Mouse (Mus musculus): ENCODE measurements around the gene Tnk2. TPM values are rescaled to one million over a fixed set of nuclear protein-coding genes. Genes with fewer than 3 reads are reported as not detected.

Tnk2 gene
- polyA plus RNA-seq, 1 experiment from 2014 or later = 10.7 TPM

DNA sequence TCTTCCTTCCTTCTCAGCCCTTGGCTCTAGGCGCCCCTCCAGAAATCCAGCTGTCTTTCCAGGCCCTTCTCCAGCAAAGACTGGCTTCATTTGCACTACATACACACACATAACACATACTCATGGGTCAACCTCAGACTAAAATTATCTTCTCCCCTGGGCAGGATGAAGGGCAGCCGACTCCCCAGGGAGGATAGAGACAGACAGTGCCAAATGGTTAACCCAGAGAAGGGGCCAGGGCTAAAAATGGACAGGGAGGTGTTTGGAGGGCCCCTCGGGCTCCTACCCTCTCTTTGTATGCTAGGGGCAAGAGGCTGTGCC lies 23.8 kb downstream of the Tnk2 start:
- ATAC-seq (ENCODE audit: low FRiP score, low TSS enrichment) = no peak
- H3K27me3 ChIP-seq (ENCODE audit: control insufficient read depth, insufficient read depth, low read length) = no peaks in the 10 kb centered on the region
- no peak overlapping the region for H3K4me2 ChIP-seq (replicated peaks; ENCODE audit: low read depth, low read length)
- H3K9ac ChIP-seq (ENCODE audit: low read depth, low read length) = no peak overlapping the region
- WGBS = 63% methylated on average over 3 of the region's 3 CpGs
- H3K4me3 ChIP-seq (ENCODE audit: low read length) = no peak overlapping the region
- peaks cover 9% of the 10 kb centered on the region; the same call in 1 of the 2 replicates for H3K4me1 ChIP-seq (ENCODE audit: control insufficient read depth, insufficient read depth, low read length)
- H3K27ac ChIP-seq (ENCODE audit: low read depth, low read length) = no peak overlapping the region
- no peaks in the 10 kb centered on the region for H3K9me3 ChIP-seq (ENCODE audit: control insufficient read depth, low read length)
- H3K36me3 ChIP-seq (ENCODE audit: control insufficient read depth, insufficient read depth, low read length) = peaks cover 39% of the 10 kb centered on the region; the same call in 1 of the 2 replicates

DNA sequence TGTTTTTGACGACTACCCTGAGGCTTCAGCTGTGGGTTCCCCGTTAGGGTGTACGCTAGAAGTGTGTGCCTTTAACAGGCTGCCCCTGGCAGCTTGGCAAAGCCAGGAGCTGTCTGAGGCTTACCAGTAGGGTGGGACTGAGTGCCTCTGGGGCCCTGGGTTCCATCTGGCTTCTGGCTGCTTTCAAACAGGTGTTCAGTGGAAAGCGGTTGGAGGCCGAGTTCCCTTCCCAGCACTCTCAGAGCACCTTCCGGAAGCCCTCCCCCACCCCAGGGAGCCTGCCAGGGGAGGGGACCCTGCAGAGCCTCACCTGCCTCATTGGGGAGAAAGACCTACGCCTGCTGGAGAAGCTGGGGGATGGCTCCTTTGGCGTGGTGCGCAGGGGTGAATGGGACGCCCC lies 24.4 kb downstream of the Tnk2 start:
- H3K4me3 ChIP-seq (ENCODE audit: low read length) = no peak overlapping the region
- H3K36me3 ChIP-seq (ENCODE audit: control insufficient read depth, insufficient read depth, low read length) = peaks cover 39% of the 10 kb centered on the region; the same call in 1 of the 2 replicates
- peaks cover 8% of the 10 kb centered on the region; the same call in 1 of the 2 replicates for H3K4me1 ChIP-seq (ENCODE audit: control insufficient read depth, insufficient read depth, low read length)
- no peaks in the 10 kb centered on the region for H3K27me3 ChIP-seq (ENCODE audit: control insufficient read depth, insufficient read depth, low read length)
- WGBS = 80% methylated on average over 10 of the region's 10 CpGs
- H3K9ac ChIP-seq (ENCODE audit: low read depth, low read length) = no peak overlapping the region
- no peak overlapping the region for H3K27ac ChIP-seq (ENCODE audit: low read depth, low read length)
- no peaks in the 10 kb centered on the region for H3K9me3 ChIP-seq (ENCODE audit: control insufficient read depth, low read length)
- H3K4me2 ChIP-seq (replicated peaks; ENCODE audit: low read depth, low read length) = no peak overlapping the region
- no peak for ATAC-seq (ENCODE audit: low FRiP score, low TSS enrichment)

DNA sequence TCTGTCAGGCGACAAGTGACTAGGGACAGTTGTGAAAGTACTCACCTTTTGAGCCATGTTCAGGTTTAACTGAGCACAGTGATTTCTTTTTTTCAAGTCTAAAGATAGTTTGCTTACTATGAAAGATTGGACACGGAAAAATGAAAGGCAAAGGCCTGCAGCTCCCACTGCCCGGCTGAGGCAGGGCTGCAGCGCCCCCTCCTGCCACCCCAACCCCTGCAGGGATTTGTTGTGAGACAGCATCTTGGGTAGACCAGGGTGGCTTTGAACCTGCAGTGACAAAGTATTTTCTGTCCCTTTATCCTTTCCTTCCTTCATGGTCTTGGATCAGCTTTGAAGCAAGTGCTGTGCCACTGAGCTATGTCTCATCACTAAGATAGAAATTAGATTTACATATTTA lies 24.8 kb downstream of the Tnk2 start:
- ATAC-seq (ENCODE audit: low FRiP score, low TSS enrichment) = no peak
- peaks cover 39% of the 10 kb centered on the region; the same call in 1 of the 2 replicates for H3K36me3 ChIP-seq (ENCODE audit: control insufficient read depth, insufficient read depth, low read length)

DNA sequence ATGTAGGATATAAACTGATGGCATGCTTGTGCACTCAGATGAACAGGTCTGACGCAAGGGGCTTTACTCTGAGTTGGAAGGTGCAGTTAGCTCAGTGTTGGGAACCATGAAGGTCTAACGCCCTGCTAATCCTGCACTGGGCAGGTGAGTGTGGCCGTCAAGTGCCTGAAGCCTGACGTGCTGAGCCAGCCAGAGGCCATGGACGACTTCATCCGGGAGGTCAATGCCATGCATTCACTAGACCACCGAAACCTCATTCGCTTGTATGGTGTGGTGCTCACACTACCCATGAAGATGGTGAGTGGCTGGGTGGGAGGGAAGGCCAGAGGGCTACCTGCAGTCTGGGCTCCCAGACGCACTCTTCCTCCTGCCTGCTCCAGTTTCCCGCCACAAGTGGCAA lies 25.6 kb downstream of the Tnk2 start:
- Histone ChIP-seq H3K9me3 (ENCODE audit: control insufficient read depth, low read length) (no peaks in the 10 kb centered on the region), H3K9ac (ENCODE audit: low read depth, low read length) (no peak overlapping the region), H3K36me3 (ENCODE audit: control insufficient read depth, insufficient read depth, low read length) (peaks cover 45% of the 10 kb centered on the region; the same call in 1 of the 2 replicates), H3K27ac (ENCODE audit: low read depth, low read length) (no peak overlapping the region), H3K27me3 (ENCODE audit: control insufficient read depth, insufficient read depth, low read length) (no peaks in the 10 kb centered on the region), H3K4me1 (ENCODE audit: control insufficient read depth, insufficient read depth, low read length) (peaks cover 6% of the 10 kb centered on the region; the same call in 1 of the 2 replicates), H3K4me3 (ENCODE audit: low read length) (no peak overlapping the region), H3K4me2 (replicated peaks; ENCODE audit: low read depth, low read length) (no peak overlapping the region)
- ATAC-seq (ENCODE audit: low FRiP score, low TSS enrichment) = no peak
- WGBS = 92% methylated on average over 10 of the region's 10 CpGs

More for the DNA sequence above, 24.8 kb downstream of the Tnk2 start:
- WGBS = 86% methylated on average over 4 of the region's 4 CpGs
- no peaks in the 10 kb centered on the region for H3K9me3 ChIP-seq (ENCODE audit: control insufficient read depth, low read length)
- H3K4me1 ChIP-seq (ENCODE audit: control insufficient read depth, insufficient read depth, low read length) = peaks cover 6% of the 10 kb centered on the region; the same call in 1 of the 2 replicates
- H3K27me3 ChIP-seq (ENCODE audit: control insufficient read depth, insufficient read depth, low read length) = no peaks in the 10 kb centered on the region
- H3K4me2 ChIP-seq (replicated peaks; ENCODE audit: low read depth, low read length) = no peak overlapping the region
- H3K4me3 ChIP-seq (ENCODE audit: low read length) = no peak overlapping the region
- no peak overlapping the region for H3K27ac ChIP-seq (ENCODE audit: low read depth, low read length)
- H3K9ac ChIP-seq (ENCODE audit: low read depth, low read length) = no peak overlapping the region

- Histone ChIP-seq H3K27me3 (ENCODE audit: control insufficient read depth, insufficient read depth, low read length) (no peaks in the 10 kb centered on the region), H3K4me2 (replicated peaks; ENCODE audit: low read depth, low read length) (no peak overlapping the region), H3K9ac (ENCODE audit: low read depth, low read length) (no peak overlapping the region), H3K4me1 (ENCODE audit: control insufficient read depth, insufficient read depth, low read length) (peaks cover 6% of the 10 kb centered on the region; the same call in 1 of the 2 replicates), H3K4me3 (ENCODE audit: low read length) (no peak overlapping the region), H3K27ac (ENCODE audit: low read depth, low read length) (no peak overlapping the region), H3K36me3 (ENCODE audit: control insufficient read depth, insufficient read depth, low read length) (peaks cover 51% of the 10 kb centered on the region), H3K9me3 (ENCODE audit: control insufficient read depth, low read length) (no peaks in the 10 kb centered on the region)
- 84% methylated on average over 10 of the region's 10 CpGs for WGBS
- ATAC-seq (ENCODE audit: low FRiP score, low TSS enrichment) = no peak
Measured at GRCm38 (mm10) chr16:32670354-32671124, 26.9 kb downstream of the Tnk2 start.

DNA sequence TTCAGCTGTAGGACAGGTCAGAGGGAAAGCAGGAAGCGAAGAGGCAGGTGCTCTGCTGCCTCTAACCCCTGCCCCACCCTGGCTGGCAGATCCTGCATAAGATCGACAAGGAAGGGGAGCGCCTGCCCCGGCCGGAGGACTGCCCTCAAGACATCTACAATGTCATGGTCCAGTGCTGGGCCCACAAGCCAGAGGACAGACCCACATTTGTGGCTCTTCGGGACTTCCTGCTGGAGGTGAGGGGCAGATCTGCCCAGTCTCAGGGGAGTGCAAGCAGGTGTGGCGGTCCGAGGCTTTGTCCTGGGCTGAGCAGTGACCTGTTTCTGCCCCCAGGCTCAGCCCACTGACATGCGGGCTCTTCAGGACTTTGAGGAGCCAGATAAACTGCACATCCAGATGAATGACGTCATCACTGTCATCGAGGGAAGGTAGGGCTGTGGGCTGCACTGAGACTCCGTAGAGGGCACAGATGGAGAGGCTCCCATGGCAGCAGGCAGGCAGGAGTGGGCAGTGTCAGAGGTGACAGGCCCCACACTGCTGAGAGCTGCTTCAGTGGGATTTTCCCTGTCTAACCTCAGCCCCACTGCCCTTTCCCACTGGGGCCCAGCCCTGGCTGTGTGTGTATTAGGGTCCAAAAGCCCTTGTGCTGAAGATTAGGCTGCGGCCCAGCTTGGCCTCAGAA lies 27.7 kb downstream of the Tnk2 start:
- ATAC-seq (ENCODE audit: low FRiP score, low TSS enrichment) = no peak
- Histone ChIP-seq H3K27me3 (ENCODE audit: control insufficient read depth, insufficient read depth, low read length) (no peaks in the 10 kb centered on the region), H3K4me1 (ENCODE audit: control insufficient read depth, insufficient read depth, low read length) (peaks cover 3% of the 10 kb centered on the region; the same call in 1 of the 2 replicates), H3K36me3 (ENCODE audit: control insufficient read depth, insufficient read depth, low read length) (peaks cover 59% of the 10 kb centered on the region), H3K9me3 (ENCODE audit: control insufficient read depth, low read length) (no peaks in the 10 kb centered on the region), H3K27ac (ENCODE audit: low read depth, low read length) (no peak overlapping the region), H3K4me3 (ENCODE audit: low read length) (no peak overlapping the region), H3K4me2 (replicated peaks; ENCODE audit: low read depth, low read length) (no peak overlapping the region), H3K9ac (ENCODE audit: low read depth, low read length) (no peak overlapping the region)
- 61% methylated on average over 13 of the region's 13 CpGs for WGBS

GRCm38 (mm10) chr16:32672250-32672649 lies 28.6 kb downstream of the Tnk2 start:
- Histone ChIP-seq H3K36me3 (ENCODE audit: control insufficient read depth, insufficient read depth, low read length) (peaks cover 67% of the 10 kb centered on the region), H3K27ac (ENCODE audit: low read depth, low read length) (no peak overlapping the region), H3K4me1 (ENCODE audit: control insufficient read depth, insufficient read depth, low read length) (no peaks in the 10 kb centered on the region), H3K4me2 (replicated peaks; ENCODE audit: low read depth, low read length) (no peak overlapping the region), H3K9ac (ENCODE audit: low read depth, low read length) (no peak overlapping the region), H3K9me3 (ENCODE audit: control insufficient read depth, low read length) (no peaks in the 10 kb centered on the region), H3K27me3 (ENCODE audit: control insufficient read depth, insufficient read depth, low read length) (no peaks in the 10 kb centered on the region), H3K4me3 (ENCODE audit: low read length) (no peak overlapping the region)
- no peak for ATAC-seq (ENCODE audit: low FRiP score, low TSS enrichment)
- whole genome bisulfite sequencing = 82% methylated on average over 7 of the region's 7 CpGs

DNA sequence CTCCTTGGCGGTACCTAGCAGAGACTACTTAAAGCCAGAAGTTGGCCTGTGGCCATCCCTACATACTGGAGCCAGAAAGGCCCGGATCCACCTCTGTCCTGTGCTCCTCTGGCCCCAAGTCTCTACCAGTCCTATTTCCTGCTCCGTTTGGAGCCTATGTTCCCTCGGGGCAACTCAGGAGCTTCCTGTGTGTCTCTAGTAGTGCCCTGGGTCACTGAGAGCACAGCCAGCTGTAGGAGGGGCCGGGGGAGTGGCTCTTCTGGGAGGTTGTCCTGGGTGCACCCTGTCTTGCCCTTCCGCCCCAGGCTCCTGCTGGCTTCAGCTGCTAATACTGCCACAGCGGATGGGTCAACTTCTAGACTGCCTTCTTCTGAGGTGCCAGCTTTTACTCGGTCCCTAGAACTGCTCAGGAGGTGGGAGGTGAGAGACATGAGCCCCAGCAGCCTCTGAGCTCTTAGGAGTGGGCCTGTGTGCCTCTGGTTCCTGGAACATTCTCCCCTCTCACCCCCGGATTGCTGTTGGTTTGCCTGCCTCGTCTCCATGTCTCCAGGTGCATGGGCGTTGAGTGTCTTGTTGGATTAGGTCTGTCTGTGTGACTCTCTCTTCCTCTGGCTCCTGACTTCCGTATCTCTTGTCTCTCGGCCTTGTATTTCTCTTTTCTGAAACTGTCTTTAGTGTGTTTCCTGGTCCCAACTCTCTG lies 29.3 kb downstream of the Tnk2 start:
- no peak overlapping the region for H3K9ac ChIP-seq (ENCODE audit: low read depth, low read length)
- no peak overlapping the region for H3K4me2 ChIP-seq (replicated peaks; ENCODE audit: low read depth, low read length)
- no peaks in the 10 kb centered on the region for H3K27me3 ChIP-seq (ENCODE audit: control insufficient read depth, insufficient read depth, low read length)
- ATAC-seq (ENCODE audit: low FRiP score, low TSS enrichment) = no peak
- H3K9me3 ChIP-seq (ENCODE audit: control insufficient read depth, low read length) = no peaks in the 10 kb centered on the region
- 59% methylated on average over 13 of the region's 13 CpGs for WGBS
- H3K4me3 ChIP-seq (ENCODE audit: low read length) = no peak overlapping the region
- H3K4me1 ChIP-seq (ENCODE audit: control insufficient read depth, insufficient read depth, low read length) = no peaks in the 10 kb centered on the region
- no peak overlapping the region for H3K27ac ChIP-seq (ENCODE audit: low read depth, low read length)
- H3K36me3 ChIP-seq (ENCODE audit: control insufficient read depth, insufficient read depth, low read length) = peaks cover 71% of the 10 kb centered on the region

All from kidney, embryonic 14.5 days (tissue).